Mouse (Mus musculus): ENCODE data around the gene Atpif1. TPM values are rescaled to one million over a fixed set of nuclear protein-coding genes. Genes with fewer than 3 reads are reported as not detected.
"Not testable (repeated sequence)": the region's sequence is repeated elsewhere in the genome, so short reads cannot be mapped to it uniquely, and the experiment has no call there.

The Atpif1 gene
- 1,144 and 1,189 TPM in 2 replicates for polyA plus RNA-seq (2016; fragmentation: Nextera tagmentation; extraction: Ambion mirVana)

DNA sequence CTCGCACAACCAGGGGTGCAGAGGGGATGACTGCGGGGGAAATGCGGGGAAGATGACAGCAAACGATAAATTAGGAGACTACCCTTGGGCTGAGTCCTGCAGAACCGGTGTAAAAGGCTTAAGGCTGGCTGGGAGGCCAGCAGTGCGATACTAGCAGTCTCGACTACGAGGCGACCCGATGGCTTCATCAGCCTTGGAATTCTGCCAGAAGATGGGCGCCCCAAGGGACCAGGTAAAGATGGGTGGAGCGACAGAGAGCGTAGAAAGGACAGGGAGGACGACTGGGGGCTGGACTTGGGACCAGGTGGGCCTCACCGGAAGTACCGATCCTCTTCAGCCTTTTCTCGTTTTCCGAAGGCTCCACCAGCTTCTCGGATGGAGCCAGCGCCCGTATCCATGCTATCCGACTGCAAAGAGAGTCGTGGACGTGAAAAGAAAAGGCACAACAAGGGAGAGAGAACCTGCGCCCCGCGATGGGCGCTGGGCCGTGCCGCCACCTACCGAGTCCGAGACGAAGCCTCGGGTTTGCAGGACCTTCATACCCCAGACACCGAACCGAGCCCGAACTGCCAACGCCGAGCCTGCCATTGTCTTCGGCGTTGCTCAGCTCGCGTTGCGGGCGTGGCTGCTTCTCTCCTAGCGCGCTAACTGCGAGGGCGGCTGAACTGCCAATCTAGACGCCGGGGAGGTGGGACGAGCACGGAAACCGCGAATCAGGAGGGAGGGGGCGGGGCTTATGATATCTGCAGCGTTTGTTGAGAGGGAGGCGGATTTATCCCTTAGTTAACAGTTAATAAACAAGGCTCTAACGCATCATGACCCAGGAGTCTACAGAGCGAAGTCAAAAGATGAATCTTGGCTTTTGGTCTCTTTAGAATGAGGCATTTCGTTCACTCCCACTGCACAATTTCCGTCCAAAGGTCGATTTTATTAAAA is at the start of gene Atpif1:
Gene Atpif1, minus strand, starts transcription at position 679 of the 936 bp plus-strand sequence.
- under 1% methylated on average over 62 of the region's 63 CpGs for WGBS
- peak within 1 kb of the TSS; percentile 70 for H3K4me2 ChIP-seq (replicated peaks)
- H3K27me3 ChIP-seq = no peaks in the 10 kb centered on the region
- no peaks in the 10 kb centered on the region for H3K9me3 ChIP-seq
- peak; percentile 89 for ATAC-seq (ENCODE audit: low FRiP score, low read depth)
- peaks cover 20% of the 10 kb centered on the region for H3K36me3 ChIP-seq
- H3K4me3 ChIP-seq = peak within 1 kb of the TSS; percentile 75
- H3K4me1 ChIP-seq = peaks cover 35% of the 10 kb centered on the region
- peak within 1 kb of the TSS; percentile 89 for H3K27ac ChIP-seq (replicated peaks)
- peak within 1 kb of the TSS; percentile 90 for H3K9ac ChIP-seq (replicated peaks)

DNA sequence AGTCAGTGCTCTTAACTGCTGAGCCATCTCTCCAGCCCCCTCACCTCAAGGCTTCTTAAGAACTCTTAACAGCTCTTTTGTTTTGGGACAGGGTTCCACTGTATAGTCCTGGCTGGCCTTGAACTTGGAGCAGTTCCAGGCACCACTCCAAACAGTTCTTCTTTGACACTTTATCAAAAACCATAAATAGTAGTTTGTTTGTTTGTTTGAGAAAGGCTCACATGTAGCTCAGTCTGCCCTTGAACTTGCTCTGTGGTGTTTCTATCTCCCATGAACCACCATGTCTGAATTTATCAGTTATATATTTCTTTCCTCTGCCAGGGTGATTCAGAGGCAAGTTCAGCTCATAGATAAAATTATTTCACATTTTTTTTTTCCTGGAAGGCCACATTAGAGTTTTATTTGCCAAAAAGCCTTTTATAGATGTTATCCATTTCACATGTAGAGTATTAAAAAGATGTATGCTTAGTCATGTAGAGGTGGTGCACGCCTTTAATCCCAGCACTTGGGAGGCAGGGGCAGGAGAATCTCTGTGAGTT is 41.4 kb upstream of the Atpif1 start:
- no peak overlapping the region for H3K4me3 ChIP-seq
- H3K9ac ChIP-seq (replicated peaks) = no peak overlapping the region
- no peaks in the 10 kb centered on the region for H3K9me3 ChIP-seq
- H3K4me1 ChIP-seq = no peaks in the 10 kb centered on the region
- H3K36me3 ChIP-seq = no peaks in the 10 kb centered on the region
- 94% methylated on average over 1 of the region's 1 CpGs for WGBS
- H3K4me2 ChIP-seq (replicated peaks) = no peak overlapping the region
- no peaks in the 10 kb centered on the region for H3K27me3 ChIP-seq
- no peak overlapping the region for H3K27ac ChIP-seq (replicated peaks)
- ATAC-seq (ENCODE audit: low FRiP score, low read depth) = no peak

DNA sequence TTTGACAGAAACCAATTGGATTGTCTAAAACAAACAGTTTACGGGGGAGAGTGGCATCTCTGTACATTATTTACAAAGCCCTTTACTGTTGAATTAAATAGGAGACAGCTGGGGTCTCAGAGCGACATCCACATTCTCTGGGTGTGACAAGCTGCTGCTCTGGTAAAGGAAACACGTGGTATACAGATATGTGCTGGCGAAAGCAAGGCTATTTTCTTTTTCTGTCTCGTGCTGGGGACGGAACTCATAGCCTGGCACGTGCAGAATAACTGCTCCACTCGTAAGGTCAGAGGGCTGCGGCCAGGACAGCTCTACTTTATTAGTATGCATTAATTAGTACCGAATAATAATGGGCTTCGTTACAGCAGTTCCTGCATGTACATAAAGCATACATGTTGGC is 39.9 kb upstream of the Atpif1 start:
- Histone ChIP-seq H3K9ac (replicated peaks) (no peak overlapping the region), H3K4me1 (no peaks in the 10 kb centered on the region), H3K27me3 (no peaks in the 10 kb centered on the region), H3K27ac (replicated peaks) (no peak overlapping the region), H3K36me3 (no peaks in the 10 kb centered on the region), H3K4me3 (no peak overlapping the region), H3K9me3 (no peaks in the 10 kb centered on the region), H3K4me2 (replicated peaks) (no peak overlapping the region)
- no peak for ATAC-seq (ENCODE audit: low FRiP score, low read depth)
- 69% methylated on average over 11 of the region's 11 CpGs for WGBS

DNA sequence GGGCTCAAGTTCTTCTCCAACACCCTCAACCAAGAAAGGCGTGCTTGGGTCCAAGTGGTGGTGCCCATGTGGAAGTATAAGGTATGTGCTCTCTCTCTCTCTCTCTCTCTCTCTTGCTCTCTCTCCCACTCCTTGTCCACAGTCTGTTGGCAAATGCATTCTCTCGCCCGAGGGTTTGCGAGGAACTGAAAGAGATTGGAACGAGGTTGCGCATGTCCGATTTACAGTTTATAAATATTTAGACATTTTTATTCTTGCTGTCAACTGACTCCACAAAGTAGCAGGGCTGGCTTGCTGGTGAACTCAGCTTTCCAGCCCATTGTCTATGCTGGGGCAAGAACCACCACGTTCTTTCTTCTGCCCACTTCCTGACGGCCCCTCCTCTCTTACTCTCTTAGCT is 37.7 kb upstream of the Atpif1 start:
- WGBS = 84% methylated on average over 9 of the region's 9 CpGs
- H3K4me2 ChIP-seq (replicated peaks) = no peak overlapping the region
- H3K27ac ChIP-seq (replicated peaks) = no peak overlapping the region
- no peak for ATAC-seq (ENCODE audit: low FRiP score, low read depth)
- no peaks in the 10 kb centered on the region for H3K9me3 ChIP-seq
- no peaks in the 10 kb centered on the region for H3K27me3 ChIP-seq
- no peaks in the 10 kb centered on the region for H3K36me3 ChIP-seq
- no peaks in the 10 kb centered on the region for H3K4me1 ChIP-seq
- no peak overlapping the region for H3K9ac ChIP-seq (replicated peaks)
- no peak overlapping the region for H3K4me3 ChIP-seq

DNA sequence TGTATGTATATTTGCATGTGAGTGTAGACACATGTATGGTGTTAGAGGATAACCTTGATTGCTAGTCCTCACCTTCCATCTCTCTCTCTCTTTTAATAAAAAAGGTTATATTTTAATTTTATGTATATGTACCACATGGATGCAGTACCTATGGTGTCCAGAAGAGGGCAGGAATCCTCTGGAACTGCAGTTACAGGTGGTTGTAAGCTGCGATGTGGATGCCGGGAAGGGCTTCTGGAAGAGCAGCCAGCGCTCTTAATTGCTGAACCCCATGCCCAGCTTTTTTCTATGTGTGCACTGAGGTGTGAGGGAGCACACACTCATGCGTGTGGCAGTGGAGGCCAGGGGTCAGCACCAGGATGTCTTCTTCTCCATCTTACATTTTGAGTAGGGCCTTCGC is 35.7 kb upstream of the Atpif1 start:
- WGBS = 92% methylated on average over 5 of the region's 5 CpGs
- Histone ChIP-seq H3K4me1 (no peaks in the 10 kb centered on the region), H3K36me3 (no peaks in the 10 kb centered on the region), H3K9me3 (no peaks in the 10 kb centered on the region), H3K27ac (replicated peaks) (no peak overlapping the region), H3K4me3 (no peak overlapping the region), H3K9ac (replicated peaks) (no peak overlapping the region), H3K27me3 (no peaks in the 10 kb centered on the region), H3K4me2 (replicated peaks) (no peak overlapping the region)
- no peak for ATAC-seq (ENCODE audit: low FRiP score, low read depth)

DNA sequence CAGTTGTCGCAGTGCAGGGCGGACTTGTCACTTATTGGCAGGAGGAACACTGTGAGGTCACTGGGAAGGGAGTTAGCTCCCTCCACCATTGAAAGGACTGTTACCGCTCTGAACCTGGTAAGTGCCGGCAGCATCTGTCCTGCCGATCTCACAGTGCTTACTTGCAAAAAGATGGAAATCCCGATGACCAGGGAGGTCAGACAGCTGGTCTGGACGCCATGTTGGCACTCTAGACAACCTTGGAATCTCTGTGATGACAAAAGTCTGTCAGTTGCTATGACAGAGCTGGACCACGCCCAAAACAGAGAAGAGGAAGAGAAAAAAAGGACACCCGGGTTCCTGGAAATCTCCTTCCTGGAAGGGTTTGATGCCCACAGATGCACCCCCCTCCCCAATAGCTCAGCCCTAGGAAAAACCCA is 33.9 kb upstream of the Atpif1 start:
- Histone ChIP-seq H3K4me1 (no peaks in the 10 kb centered on the region), H3K27me3 (no peaks in the 10 kb centered on the region), H3K27ac (replicated peaks) (no peak overlapping the region), H3K9ac (replicated peaks) (no peak overlapping the region), H3K9me3 (no peaks in the 10 kb centered on the region), H3K4me2 (replicated peaks) (no peak overlapping the region), H3K4me3 (no peak overlapping the region), H3K36me3 (no peaks in the 10 kb centered on the region)
- ATAC-seq (ENCODE audit: low FRiP score, low read depth) = no peak
- WGBS = 72% methylated on average over 9 of the region's 9 CpGs

DNA sequence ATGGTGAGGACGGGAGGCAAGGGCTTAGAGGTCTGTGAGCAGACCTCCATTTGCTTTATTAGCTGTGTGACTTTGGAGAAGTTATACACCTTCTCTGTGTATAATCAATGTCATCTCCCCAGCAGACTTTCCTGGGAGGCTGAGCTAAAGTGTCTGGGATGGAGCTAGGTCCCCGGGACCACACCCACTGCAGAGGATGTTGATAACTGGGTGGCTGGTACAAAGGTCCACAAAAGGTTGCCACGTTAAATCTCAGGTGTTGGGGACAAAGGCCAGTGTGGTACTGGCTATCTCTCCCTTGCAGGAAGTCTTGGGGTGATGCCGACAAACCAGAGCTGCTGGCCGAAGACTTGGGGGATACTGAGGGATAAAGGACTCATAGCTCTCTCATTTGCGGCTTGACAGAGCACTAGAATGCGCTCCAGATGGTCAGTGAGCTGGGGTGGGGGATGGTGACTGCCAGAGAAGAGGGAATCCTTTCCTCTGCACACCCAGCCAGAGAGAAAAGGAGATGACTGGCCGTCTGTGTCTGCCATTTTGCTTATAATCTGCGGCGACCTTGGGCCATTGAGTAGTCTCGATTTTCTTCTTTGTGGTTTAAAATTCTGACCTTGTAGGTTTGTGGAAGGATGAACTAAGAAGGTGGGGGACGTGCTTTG is 31.8 kb upstream of the Atpif1 start:
- Histone ChIP-seq H3K36me3 (no peaks in the 10 kb centered on the region), H3K9me3 (no peaks in the 10 kb centered on the region), H3K4me2 (replicated peaks) (no peak overlapping the region), H3K9ac (replicated peaks) (no peak overlapping the region), H3K27ac (replicated peaks) (no peak overlapping the region), H3K27me3 (no peaks in the 10 kb centered on the region), H3K4me3 (no peak overlapping the region), H3K4me1 (no peaks in the 10 kb centered on the region)
- 83% methylated on average over 12 of the region's 12 CpGs for WGBS
- ATAC-seq (ENCODE audit: low FRiP score, low read depth) = no peak

DNA sequence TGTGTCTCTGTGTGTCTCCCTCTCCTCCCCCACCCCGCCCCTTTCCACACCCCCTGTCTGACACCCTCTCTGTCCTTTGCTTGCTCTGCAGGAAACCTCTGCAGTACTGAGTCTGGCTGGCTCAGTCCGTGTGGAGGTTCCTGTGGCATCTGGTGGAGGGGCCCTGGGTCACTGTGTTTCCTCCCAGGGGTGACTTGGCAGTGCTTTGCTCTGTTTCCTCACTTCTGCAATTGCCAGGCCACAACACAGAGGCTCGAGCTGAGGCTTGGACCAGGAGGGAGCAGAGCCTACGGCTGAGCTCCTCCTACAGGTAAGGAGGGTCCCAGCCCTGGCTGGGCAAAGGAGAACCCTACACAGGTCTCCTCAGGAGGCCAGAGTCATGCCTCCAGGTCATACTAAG is 30.5 kb upstream of the Atpif1 start, which contains the start of gene Ptafr:
Gene Ptafr, plus strand, starts transcription at position 103 of the 400 bp plus-strand sequence.
- H3K27me3 ChIP-seq = no peaks in the 10 kb centered on the region
- no peak for ATAC-seq (ENCODE audit: low FRiP score, low read depth)
- no peak within 1 kb of the TSS for H3K27ac ChIP-seq (replicated peaks)
- no peak within 1 kb of the TSS for H3K4me2 ChIP-seq (replicated peaks)
- no peaks in the 10 kb centered on the region for H3K9me3 ChIP-seq
- no peak within 1 kb of the TSS for H3K4me3 ChIP-seq
- no peaks in the 10 kb centered on the region for H3K4me1 ChIP-seq
- H3K9ac ChIP-seq (replicated peaks) = no peak within 1 kb of the TSS
- 46% methylated on average over 4 of the region's 4 CpGs for WGBS
- H3K36me3 ChIP-seq = no peaks in the 10 kb centered on the region

DNA sequence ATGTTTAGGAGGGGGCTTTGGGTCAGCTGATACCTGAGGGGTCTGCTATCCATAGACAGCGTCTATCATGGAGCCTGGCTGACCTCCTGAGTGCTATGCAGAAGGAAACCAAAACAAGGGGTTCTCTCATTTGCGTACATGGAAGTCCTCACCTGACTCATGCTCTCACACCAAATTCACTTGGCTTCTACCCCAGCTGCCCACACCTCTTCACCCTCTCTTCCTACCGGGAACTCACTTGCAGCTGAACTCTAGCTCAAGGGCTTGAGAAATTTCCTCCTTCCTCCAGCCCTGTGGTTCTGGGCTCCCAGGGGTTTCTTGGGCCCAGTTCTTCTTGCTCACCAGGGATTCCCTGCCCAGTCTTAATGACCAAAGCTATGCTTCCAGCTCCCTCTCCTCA is 29.8 kb upstream of the Atpif1 start:
- no peaks in the 10 kb centered on the region for H3K4me1 ChIP-seq
- H3K4me2 ChIP-seq (replicated peaks) = no peak overlapping the region
- no peaks in the 10 kb centered on the region for H3K9me3 ChIP-seq
- ATAC-seq (ENCODE audit: low FRiP score, low read depth) = no peak
- no peaks in the 10 kb centered on the region for H3K27me3 ChIP-seq
- no peak overlapping the region for H3K4me3 ChIP-seq
- WGBS = 81% methylated on average over 3 of the region's 3 CpGs
- no peaks in the 10 kb centered on the region for H3K36me3 ChIP-seq
- no peak overlapping the region for H3K27ac ChIP-seq (replicated peaks)
- H3K9ac ChIP-seq (replicated peaks) = no peak overlapping the region

DNA sequence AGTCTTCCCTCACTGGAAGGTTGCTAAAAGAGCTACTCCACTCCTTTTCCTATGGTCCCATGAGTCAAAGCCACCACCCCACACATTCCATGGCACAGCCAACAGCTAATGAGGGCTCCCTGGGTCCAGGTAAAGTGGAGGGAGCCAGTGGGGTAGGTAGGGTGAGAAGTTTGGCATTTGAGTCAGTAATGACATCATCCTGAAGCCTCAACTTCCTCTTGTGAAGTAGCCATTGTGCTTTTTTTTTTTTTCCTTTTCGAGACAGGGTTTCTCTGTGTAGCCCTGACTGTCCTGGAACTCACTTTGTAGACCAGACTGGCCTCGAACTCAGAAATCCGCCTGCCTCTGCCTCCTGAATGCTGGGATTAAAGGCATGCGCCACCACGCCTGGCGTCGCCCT is 22.1 kb upstream of the Atpif1 start:
- not testable (repeated sequence) for H3K4me1 ChIP-seq; ATAC-seq (ENCODE audit: low FRiP score, low read depth); H3K27me3 ChIP-seq; H3K9ac ChIP-seq (replicated peaks); H3K27ac ChIP-seq (replicated peaks); H3K4me3 ChIP-seq; H3K9me3 ChIP-seq; H3K4me2 ChIP-seq (replicated peaks)
- peaks cover 46% of the 10 kb centered on the region for H3K36me3 ChIP-seq
- WGBS = 94% methylated on average over 7 of the region's 7 CpGs

DNA sequence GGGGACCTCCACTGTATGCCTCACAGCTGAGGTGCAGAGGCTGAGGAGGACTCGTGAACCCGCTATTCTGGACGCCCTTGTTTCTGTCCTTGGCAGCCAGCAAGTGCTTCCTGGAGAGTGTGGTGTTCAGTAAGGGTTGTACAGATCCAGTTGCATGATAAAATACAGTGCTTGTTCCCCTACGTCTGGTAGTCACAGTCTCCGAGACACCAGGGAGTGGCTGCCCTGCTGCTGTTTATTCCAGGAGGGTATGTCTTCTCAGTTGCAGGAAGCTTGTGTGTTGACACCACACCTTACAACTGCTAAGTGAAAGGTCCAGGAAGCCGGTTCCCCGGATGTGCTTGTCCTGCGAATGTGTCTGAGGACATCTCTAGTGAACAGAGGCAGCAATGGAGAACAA is 21.2 kb upstream of the Atpif1 start:
- Histone ChIP-seq H3K9me3 (no peaks in the 10 kb centered on the region), H3K27me3 (no peaks in the 10 kb centered on the region), H3K27ac (replicated peaks) (no peak overlapping the region), H3K36me3 (peaks cover 54% of the 10 kb centered on the region), H3K9ac (replicated peaks) (no peak overlapping the region), H3K4me3 (no peak overlapping the region), H3K4me1 (no peaks in the 10 kb centered on the region), H3K4me2 (replicated peaks) (no peak overlapping the region)
- ATAC-seq (ENCODE audit: low FRiP score, low read depth) = no peak
- WGBS = 89% methylated on average over 8 of the region's 8 CpGs

DNA sequence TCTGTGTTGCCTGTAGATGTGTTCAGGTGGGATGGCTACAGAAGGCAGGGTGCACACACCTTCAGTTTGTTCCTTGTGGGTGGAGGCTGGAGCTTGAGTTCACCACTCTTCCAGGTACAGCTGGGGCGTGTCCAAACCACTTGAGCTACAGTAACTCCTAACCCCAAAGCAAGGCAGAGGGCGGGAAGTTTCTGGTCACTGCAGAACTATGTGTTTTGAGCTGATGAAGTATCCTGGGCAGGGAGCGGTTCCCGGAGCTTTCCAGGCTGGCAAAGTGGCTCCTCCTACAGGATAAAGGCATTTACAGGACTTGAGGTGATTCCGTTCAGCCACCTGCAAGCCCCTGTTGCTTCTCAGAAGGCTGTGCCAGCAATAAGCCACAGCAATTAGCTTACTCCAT is 20.8 kb upstream of the Atpif1 start:
- H3K27me3 ChIP-seq = no peaks in the 10 kb centered on the region
- H3K9me3 ChIP-seq = no peaks in the 10 kb centered on the region
- no peaks in the 10 kb centered on the region for H3K4me1 ChIP-seq
- H3K36me3 ChIP-seq = peaks cover 58% of the 10 kb centered on the region
- no peak overlapping the region for H3K4me2 ChIP-seq (replicated peaks)
- no peak overlapping the region for H3K4me3 ChIP-seq
- no peak overlapping the region for H3K27ac ChIP-seq (replicated peaks)
- ATAC-seq (ENCODE audit: low FRiP score, low read depth) = no peak
- no peak overlapping the region for H3K9ac ChIP-seq (replicated peaks)
- 67% methylated on average over 5 of the region's 5 CpGs for WGBS
